Mouse (Mus musculus) ES-Bruce4 (cell line): ENCODE measurements around the gene Olfr393.

Experiments
- CTCF ChIP-seq: IDR thresholded peaks from one replicate; pipeline ENCODE4 v1.8.1; 2011; ENCODE audit warnings: low read depth, low read length
- POLR2A ChIP-seq: IDR thresholded peaks from one replicate; pipeline ENCODE4 v1.8.1; 2011; ENCODE audit warnings: low read length; ENCODE audit not compliant: insufficient read depth

DNA sequence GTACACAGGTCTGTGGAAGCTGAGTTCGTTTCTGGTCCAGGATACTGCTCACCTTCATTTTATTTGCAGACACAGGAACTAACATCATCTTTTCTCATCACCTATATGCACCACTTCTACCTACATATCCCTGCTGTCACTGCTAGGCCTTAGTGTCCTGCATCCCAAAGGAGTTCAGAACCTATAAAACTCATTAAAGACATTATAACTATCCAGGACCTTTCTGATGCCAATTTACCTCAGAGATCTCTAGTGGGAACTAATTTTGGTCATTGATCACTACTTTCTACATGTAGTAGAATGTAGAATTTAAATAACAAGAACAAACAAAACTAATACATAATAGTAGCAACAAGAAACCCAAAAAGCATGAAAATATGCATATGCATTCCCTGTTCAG lies 48.3 kb downstream of the Olfr393 start, which contains the start of gene Olfr391-ps:
- TF ChIP-seq CTCF = no peak
- TF ChIP-seq POLR2A = no peak
